Mouse (Mus musculus) CD4-positive, CD25-positive, alpha-beta regulatory T cell, adult 2 months (primary cell): ENCODE measurements around the gene Yipf3.

Experiments
- DNase-seq: peaks from one replicate; pipeline ENCODE4 v3.0.0-alpha.2; 2012; ENCODE audit warnings: low read depth, low spot score

Gene Yipf3

GRCm38 (mm10) chr17:46255147-46255546 is 7.3 kb downstream of the Yipf3 start:
- DNase-seq: no peak

- no peak for DNase-seq
Measured at GRCm38 (mm10) chr17:46258279-46259053, 10.6 kb downstream of the Yipf3 start.

GRCm38 (mm10) chr17:46259675-46260074 is 11.8 kb downstream of the Yipf3 start:
- DNase-seq: no peak

GRCm38 (mm10) chr17:46262201-46262694 is 14.4 kb downstream of the Yipf3 start:
- no peak for DNase-seq

- DNase-seq: no peak
Measured at GRCm38 (mm10) chr17:46265502-46265901, 17.6 kb downstream of the Yipf3 start.

- peak; percentile 84 for DNase-seq
Measured at GRCm38 (mm10) chr17:46265918-46266618, 18.2 kb downstream of the Yipf3 start.

- no peak for DNase-seq
Measured at GRCm38 (mm10) chr17:46266986-46267385, 19.1 kb downstream of the Yipf3 start.

- no peak for DNase-seq
Measured at GRCm38 (mm10) chr17:46267511-46267910, 19.6 kb downstream of the Yipf3 start.

- DNase-seq: no peak
Measured at GRCm38 (mm10) chr17:46268026-46268720, 20.3 kb downstream of the Yipf3 start.

GRCm38 (mm10) chr17:46269771-46270534 is 22.1 kb downstream of the Yipf3 start:
- no peak for DNase-seq

GRCm38 (mm10) chr17:46272058-46272457 is 24.2 kb downstream of the Yipf3 start:
- no peak for DNase-seq

GRCm38 (mm10) chr17:46272675-46273074 is 24.8 kb downstream of the Yipf3 start:
- no peak for DNase-seq

GRCm38 (mm10) chr17:46273803-46274236 is 25.9 kb downstream of the Yipf3 start:
- DNase-seq: no peak

- no peak for DNase-seq
Measured at GRCm38 (mm10) chr17:46274465-46274864, 26.6 kb downstream of the Yipf3 start.

- no peak for DNase-seq
Measured at GRCm38 (mm10) chr17:46275034-46275433, 27.2 kb downstream of the Yipf3 start.

- DNase-seq: no peak
Measured at GRCm38 (mm10) chr17:46275506-46275905, 27.6 kb downstream of the Yipf3 start.

GRCm38 (mm10) chr17:46277586-46277985 is 29.7 kb downstream of the Yipf3 start:
- DNase-seq: no peak

GRCm38 (mm10) chr17:46278011-46278765 is 30.3 kb downstream of the Yipf3 start:
- no peak for DNase-seq

- DNase-seq: peak; percentile 91
Measured at GRCm38 (mm10) chr17:46282483-46283123, 34.7 kb downstream of the Yipf3 start, which contains the start of gene Tjap1. Gene Tjap1, minus strand, starts transcription at chr17:46283026.

- DNase-seq: no peak
Measured at GRCm38 (mm10) chr17:46283140-46283539, 35.3 kb downstream of the Yipf3 start.
